Mouse (Mus musculus) neural tube, embryonic 10.5 days (tissue): ENCODE results near the gene Mef2a.

Experiments used
- DNase-seq: peaks from one replicate; pipeline ENCODE4 v3.0.0-alpha.2; 2017; ENCODE audit warnings: low spot score; ENCODE audit errors: extremely low spot score

Gene Mef2a

DNA sequence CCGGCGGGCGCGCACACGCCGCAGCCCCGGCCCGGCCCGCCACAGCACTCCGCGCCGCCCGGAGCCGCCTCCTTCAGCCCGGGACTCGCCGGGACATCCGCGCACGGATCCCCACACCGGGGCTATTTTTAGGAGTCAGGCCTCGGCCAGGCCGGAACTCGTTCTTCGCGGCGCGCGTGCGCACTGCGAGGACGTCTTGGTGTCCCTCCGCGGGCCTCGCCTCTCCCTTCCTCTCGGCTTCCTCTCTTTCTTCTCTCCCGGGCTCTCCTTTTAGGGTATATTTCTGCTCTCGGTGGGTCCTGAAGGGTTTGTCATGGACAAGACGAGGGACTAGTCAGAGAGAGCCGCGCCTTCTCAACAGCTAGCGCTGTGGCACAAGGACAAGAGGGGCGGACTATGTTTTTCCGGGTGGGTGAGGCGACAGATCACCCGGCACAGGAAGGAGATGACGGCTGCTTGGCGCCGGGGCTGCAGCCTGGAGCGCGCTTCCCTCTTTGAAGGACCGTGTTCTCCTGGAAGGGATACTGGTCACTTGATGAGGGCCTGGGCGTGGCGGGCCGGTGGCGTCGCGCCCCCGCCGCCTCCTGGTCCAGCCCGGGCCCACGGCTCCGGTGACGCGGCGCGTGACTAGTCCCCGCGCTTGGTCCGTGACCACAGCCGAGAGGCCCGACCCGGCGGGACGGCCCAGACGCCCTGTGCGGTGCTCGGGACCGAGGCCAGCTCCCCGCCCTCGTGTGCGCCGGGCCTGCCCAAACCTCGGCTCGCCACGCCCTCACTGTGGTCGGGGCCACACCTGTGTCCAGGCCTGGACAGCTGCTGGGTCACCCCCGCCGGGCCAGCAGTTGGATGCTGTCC is at the start of gene Mef2a:
Mef2a (minus strand) TSS at position 130 of the 855 bp plus-strand sequence.
- peak; percentile 96 for DNase-seq

DNA sequence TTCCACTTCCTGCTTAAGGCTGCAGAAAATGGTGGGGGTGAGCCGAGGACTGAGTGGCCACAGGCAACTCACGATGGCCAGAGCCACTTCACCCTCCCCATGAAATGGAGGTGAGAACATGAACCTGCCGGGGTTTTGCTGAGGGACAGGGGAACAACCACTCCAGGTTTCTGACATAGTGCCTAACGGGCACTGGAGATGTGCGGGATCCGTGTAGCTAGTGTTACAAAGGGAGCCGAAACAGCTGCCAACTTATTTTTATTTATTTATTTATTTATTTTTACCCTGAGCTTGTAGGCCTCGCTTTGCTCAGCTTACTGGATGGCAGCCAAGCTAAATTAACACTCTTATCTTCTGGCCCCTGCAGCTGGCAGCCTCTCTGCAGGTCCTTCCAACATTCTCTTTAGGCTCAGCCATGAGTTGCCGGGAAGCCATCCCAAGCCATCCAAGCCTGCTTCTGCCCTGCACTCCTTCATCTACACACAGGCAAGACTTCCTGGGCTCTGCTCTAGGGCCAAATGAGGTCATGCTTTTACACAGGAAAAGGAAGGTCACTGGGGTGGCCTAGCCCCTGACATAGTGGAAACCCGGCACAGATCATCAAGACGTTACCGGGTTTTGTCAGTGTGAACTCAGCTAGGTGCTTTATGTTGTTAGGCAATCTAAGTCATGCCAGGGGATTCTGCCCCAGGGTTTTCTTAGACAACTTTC is 49.0 kb upstream of the Mef2a start:
- no peak for DNase-seq

DNA sequence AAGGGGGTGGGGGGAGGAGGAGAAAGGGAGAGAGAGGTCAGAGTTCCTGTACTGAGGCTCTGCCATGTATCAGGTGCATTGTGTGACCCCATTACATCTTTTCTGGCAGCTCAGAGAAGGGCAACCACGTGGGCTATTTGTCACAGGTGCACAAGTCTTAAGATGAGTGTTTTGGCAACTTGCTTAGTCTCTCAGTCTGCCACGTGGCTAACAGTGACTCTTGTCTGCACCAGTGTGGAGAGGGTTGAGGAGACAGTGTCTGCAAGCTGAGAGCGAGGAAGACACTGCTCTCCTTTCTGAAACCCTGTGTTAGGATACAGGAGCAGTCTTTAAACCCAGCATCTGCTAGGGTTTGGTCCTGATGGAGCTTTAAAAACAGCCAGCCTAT is 48.4 kb upstream of the Mef2a start:
- no peak for DNase-seq

DNA sequence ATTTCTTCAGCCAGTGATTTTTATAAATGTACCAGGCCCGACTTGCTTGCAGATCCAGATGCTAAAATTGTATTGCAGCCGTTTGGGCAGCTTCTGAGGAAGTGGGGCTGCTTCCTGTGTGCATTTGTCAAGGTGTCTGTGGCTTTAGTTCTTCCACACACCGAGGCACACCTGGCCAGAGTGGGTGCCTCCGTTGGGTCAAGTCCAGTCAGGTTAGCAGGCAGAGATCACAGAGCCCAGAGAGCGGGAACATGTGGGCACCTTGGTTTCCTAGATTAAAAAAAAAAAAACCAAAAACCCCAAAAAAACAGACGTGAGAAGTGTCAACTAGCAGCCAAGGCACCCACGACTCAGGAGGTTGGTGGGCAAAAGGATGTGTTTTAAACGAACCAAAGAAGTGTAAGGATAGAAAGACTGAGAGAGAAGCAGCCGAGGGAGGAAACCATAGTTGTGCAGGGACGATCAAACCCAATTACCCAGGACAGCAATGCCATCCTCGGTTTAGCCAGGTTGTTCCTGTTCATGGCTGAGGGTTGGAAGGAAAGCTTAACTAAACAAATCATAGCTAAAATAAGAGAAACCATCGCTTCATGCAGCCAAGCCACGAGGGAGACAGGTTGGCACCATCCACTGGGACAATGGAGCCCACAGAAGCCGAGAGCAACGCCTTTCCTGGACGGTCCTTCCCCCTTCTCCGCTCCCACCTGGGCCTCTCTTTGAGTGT is 47.1 kb upstream of the Mef2a start:
- DNase-seq = no peak

DNA sequence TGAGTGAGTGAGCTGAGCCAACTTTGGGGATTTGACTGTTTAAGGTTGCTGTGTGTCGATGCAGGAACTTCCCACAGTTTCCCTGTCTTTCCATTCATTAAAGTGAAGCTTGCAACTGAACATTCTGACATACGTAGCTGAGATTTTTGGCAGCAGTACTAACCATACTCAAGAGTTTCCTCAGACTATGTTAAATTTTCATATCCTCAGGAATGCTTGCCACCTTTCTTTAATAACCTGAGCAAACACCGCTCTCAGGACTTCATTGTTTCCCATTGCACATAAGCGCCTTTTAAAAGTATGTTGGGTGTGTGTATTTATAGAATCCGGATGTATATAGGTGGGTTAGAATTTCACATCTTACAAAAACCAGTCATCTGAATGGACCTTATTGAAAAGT is 45.5 kb upstream of the Mef2a start:
- DNase-seq = no peak

DNA sequence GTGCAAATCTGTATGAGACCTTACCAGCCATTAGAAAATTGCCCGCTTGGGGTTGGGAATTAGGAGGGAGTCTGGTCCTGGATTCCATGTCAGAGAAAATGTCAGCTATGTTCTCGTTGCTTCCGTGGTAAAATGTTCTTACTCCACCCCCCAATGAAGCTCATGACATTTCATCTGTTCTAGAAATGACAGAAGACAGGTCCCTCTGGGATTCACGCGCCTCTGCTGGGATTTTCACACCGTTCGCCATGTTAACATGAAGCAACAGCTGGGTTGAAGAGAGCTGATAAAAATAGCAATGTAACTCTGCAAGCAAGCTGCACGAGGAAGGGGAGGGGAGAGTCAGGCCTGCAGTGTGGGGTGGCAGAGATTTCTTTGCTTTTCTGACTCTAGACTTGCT is 42.1 kb upstream of the Mef2a start:
- DNase-seq = no peak

DNA sequence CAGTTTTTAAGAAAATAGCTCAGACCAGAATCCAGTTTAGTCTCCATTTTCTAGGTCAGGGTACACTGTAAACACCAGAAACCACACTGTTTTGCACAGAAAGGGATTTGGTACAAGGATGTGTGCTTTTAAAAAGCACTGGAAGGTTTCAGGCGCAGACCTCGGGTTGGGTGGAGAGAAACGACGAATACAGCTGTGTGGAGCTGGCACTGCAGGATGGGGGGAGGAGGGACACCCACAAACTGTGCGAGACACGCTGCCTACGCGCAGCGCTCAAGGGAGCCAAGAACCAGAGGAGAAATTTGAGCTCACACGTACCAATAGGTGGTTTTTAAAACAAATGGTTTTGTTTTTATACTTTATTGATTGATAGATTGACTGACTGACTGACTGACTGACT is 40.0 kb upstream of the Mef2a start:
- DNase-seq = no peak

DNA sequence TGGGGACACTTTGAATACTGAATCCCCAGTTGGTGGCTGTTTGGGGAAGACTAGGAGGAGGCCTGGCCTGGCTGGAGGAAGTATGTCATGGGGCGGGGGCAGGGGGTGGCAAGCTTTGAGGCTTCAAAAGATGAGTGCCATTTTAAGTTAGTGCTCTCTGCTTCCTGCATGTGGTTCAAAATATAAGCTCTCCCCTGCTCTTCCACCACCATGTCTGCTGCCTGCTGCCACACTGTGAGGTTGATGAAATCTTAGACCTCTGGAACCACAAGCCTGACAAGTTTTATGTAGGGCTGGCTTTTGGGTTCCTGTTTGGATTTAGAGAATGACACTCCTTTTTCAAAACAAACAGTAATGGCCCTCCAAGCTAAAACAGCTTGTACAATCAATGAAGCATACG is 34.4 kb upstream of the Mef2a start:
- no peak for DNase-seq

DNA sequence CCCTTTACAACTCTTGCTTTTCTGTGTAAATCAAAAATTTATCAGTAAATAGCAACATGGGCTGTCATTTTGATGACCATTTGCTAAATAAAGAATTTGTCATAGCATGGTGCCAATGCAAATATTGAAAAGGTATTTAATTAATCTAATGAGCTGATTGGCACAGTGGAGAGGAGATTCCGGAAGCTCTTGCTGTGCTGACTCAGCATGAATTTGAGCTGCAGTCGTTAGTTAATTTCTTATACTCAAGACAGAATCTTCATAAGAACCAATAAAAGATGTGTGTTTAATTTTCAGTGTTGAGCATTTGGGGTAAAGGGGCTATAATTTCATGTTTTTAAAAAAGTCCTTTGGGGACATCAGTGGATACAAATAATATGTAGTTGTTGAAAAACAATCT is 31.5 kb upstream of the Mef2a start:
- no peak for DNase-seq

DNA sequence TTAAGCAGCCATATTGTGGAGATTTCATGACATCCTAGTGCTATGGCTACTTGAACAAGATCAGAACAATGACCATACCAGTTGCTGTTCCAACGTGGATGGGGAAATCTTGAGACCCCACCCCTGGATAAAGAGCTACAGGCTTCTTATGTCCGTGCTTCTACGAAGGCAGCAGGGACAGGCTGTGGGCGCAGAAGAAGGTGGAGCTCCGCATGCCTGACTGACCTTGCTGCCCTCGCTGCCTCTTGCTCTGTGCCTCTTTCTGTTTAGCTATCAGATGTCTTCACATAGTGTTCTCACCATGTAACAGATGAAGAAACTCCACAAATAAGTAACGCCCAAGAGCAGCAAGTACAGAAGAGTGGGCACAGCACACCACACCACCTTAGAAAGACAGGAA is 29.7 kb upstream of the Mef2a start:
- DNase-seq = no peak

DNA sequence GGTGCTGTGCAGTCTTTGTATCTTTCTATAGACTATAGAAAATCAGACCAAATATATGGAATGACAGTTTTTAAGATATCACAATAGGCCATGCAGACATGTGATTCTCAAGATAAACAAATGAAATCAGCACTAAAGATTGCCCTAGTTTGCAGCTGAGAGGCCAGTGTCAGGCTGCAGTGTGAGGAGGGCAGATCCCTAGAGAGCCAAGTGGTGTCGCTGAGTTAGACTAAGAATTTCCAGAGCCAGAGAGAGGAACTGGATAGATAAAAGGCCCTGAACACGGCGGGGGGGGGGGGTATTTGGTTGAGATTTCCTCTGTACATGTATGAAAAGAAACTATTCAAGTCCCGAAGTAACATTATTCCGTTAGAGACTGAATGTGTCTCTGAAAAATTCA is 28.7 kb upstream of the Mef2a start:
- DNase-seq = no peak

DNA sequence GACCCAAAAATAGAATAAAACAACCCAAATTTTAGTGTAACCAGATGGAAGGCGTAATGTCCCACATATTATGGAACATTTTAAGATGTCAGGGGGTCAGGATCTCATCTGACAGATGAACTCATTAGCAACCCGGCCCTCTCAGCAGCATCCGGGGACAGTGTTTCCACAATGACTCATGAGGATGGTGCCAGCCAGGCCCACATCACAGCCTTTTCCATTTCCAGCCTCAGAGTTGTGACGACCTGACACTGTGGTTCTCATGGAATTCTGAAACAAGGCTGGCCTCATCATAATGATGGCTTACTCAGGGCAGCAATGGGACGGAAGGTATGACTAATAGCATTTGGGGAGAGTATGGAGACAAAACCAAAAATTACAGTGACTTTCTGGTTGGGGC is 18.1 kb upstream of the Mef2a start:
- DNase-seq = no peak

DNA sequence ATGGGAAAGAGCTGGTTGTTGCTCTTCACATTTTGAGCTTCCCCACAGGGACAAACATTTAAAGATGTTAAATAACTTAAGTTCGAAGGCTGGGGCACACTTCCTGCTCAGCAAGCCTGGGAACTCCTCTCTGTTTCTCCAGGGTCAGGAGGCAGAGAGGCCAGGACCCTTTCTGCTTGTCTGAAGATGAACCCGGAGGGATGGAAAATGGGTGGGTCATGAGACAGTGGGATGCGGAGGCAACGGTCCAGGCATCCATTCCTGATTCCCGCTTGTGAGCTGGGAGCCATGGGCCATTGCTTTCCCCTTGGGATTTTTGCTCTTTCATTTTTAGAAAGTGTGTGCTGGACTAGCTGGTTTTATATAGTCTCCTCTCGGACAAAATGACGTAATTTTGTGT is 17.4 kb upstream of the Mef2a start:
- no peak for DNase-seq

DNA sequence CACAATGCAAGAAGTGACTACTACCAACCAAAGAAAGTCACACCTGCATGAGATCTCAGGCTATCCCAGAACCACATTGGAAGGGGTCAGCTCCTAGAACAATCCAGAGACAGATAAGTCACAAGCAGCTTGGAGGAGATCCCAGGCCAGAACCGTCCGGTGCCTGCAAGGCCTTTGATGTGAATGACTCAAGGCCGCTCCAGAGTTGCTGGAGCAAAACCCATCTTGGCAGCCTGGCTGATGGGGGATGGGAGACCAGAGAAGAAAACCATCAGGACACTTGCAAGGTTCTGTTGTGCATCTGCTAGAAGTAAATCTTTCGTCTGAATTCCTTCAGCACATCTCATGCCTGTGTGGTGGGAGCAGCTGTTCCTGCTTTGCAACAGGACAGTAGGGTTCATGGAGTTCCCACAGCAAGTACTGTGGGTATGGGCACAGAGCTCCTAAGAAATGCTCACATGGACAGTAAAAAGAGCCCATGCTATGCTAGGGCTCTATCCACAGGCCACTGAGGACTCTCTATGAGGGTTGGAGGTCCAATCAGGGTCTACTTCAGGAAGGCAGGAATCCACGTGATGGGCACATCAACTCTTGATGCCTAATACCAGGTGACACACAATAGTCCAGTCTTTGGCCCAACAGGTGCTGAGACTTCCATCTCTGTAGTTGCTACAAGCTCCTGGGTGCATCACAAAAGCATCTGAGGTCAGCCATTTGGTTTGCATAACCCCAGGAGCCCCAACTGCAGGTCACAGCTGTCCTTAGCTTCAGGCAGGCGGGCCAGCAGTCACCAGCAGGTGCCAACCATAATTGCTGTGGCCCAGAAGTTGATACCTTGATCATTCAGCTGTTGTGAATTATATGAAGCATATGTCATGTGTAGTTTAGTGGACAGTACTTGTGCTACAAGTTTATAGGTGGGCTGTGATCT is 12.5 kb upstream of the Mef2a start:
- no peak for DNase-seq

DNA sequence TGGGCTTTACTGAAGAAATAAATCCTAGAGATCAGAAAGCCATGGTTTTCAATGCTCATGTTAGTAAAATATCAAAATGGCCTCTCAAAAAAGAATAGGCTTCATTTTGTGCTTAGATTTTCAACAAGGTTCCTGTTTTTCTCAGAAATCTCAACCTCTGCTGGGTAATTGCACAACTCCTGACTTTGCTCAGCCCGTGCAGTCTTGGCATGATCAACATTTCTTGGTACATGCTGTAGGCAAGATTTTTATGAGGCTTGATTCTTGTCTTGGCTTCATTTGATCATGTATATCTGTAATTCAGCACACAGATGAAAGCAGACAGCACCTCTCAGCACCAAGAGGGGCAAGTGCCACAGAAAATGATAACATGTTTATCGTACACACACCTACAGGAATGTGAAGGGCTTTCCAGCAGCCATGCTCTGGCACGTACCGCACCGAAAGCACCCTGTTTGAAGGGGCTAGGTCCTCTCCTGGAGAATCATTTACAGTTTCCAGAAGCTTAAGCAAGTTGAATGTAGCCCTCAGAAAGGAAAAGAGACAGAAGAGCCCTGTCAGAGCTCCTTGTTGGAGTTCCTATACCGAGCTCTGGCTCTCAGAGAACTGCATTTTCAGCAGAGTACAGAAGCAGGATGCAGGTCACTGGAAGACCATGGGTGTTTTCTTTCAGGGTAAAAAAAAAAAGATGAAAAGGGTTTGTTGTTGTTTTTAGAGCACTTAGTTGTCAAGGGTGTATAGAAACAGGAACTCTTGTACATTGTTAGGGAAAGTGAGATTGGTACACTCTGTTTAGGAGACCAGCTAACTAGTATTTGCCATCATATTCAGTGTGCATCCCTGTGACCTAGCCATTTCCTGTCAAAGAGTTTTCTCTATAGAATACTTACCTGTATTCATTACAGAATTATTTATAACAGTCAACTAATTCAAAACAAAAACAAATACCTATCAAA is 7.8 kb upstream of the Mef2a start:
- no peak for DNase-seq

DNA sequence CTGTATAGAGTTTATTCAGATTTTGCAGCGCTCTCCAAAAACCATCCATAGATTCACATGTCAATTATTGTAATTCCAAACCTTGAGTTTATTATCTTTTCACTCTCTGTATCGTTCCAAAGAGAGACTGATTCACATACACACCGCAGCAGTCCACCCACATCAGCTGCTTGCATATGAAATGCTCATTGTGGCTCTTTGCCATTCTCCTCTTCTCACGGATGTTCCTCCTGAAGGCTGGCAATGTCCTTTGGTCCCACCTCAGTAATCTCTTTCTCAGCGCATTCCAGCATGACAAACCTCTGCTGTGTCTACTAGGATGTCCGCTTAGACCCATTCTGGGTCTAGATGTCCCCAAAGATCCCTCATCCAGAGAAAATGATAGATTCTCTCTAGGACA is 4.1 kb upstream of the Mef2a start:
- no peak for DNase-seq

DNA sequence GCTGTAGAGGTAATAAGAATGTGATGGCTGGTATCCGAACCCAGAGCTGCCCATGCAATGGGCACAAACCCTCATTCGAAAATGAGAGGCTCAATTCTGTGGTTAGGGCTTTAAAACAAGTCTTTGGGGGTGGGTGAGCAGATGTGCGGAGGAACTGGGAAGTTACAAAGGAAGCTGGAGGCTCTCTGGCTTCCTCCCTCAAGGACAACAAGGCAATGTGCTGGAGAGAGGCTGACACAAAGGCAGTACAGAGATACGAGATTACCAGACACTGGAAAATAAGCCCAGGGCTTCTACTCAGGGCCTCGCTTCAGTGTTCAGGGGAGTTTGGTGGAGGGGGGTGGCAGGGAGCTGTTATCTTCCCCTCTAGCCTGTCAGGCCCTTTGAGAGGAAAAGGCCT is 1.3 kb upstream of the Mef2a start:
- DNase-seq = peak; percentile 24

DNA sequence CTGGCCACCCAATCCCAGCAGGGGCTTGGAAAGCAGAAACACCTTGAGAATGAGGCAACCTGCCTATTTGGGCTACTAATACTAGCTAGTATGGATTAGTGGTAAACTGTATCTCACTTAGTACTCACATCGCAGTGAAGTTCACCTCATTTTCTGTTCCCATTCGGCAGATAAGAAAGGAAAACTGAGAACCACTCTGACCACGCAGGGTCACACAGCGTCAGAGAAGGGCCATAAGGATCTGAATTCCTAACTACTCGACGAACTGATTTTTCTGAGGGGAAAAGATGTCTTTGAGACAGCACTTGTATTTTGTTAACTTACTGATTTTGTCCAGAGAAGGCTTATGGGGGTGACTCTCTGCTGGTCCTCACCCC is 914 bp upstream of the Mef2a start:
- DNase-seq = peak; percentile 20

DNA sequence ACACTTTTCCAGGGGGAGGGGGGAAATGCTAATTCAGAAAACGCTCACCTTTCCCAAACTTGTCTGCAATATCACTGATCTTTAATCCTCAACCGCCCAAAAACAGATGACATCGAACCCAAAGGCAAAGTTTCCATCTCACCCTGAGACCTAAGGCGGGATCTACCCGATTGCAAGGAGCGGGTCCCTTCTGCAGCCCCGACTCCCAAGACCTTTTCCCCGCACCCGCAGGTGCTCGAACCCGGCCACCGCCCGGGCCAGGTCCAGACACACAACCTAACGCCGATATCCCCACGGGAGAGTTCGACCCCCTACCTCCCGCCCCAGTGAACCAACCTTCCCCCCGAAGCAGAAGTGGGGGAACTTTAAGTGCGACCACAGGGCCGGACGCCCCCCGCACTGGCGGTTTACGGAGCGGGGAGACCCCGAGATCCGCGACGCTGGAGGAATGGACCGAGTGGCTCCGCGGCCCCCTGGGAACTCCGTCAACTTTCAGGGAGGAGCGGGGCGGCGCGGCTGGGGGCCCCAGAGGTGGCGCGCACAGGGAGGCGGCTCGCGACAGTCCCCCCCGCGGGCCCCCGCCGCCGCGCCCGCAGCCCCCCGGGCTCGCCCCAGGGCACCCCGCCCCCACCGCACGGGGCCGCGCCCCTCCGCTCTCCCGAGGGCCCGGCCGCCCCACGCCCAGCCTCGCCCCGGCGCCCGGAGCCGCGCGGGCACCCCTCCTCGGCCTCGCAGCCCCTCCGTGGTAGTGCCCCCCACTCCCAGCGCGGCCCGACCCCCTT is 576 bp downstream of the Mef2a start:
- peak; percentile 55 for DNase-seq
